Mouse (Mus musculus) neural tube, embryonic 10.5 days (tissue): ENCODE measurements around the gene Lrch4.

Experiments
- DNase-seq: peaks from one replicate; pipeline ENCODE4 v3.0.0-alpha.2; 2017; ENCODE audit warnings: low spot score; ENCODE audit errors: extremely low spot score

Gene Lrch4

GRCm38 (mm10) chr5:137686127-137686790 lies 57.3 kb downstream of the Lrch4 start:
- no peak for DNase-seq

- DNase-seq, result no peak
These were observed 61.1 kb downstream of the Lrch4 start for GRCm38 (mm10) chr5:137689974-137690373.

- DNase-seq, result no peak
These were observed 61.6 kb downstream of the Lrch4 start for GRCm38 (mm10) chr5:137690531-137690930.
